Mouse (Mus musculus) liver, embryonic 14.5 days (tissue): ENCODE measurements around the gene 1700006A11Rik. TPM values are rescaled to one million over a fixed set of nuclear protein-coding genes. Genes with fewer than 3 reads are reported as not detected.
"Not testable (repeated sequence)": the region's sequence is repeated elsewhere in the genome, so short reads cannot be mapped to it uniquely, and the experiment has no call there.

ENCODE experiments used
- ATAC-seq: fragments of 200-750 bp; cut with Nextera tagmentation; 2 replicates; pipeline ENCODE4 v1.8.0; 2017; ENCODE audit warnings: moderate number of reproducible peaks, mild to moderate bottlenecking, moderate library complexity; ENCODE audit not compliant: insufficient read depth
- DNase-seq, 3 experiments: peaks; one replicate each; pipeline ENCODE4 v3.0.0-alpha.2; 2012 to 2013; ENCODE audit warnings: low read depth in 3 of 3, low spot score in 3 of 3
- H3K27ac ChIP-seq: fragments of 300-500 bp; sonication (generic); 2 replicates; pipeline ENCODE4 v1.5.1; 2014; ENCODE audit warnings: moderate library complexity, mild to moderate bottlenecking, control low read depth, inconsistent platforms
- H3K27me3 ChIP-seq: fragments of 300-500 bp; sonication (generic); 2 replicates; pipeline ENCODE4 v1.6.1; 2014; ENCODE audit warnings: mild to moderate bottlenecking, low read length, moderate library complexity; ENCODE audit not compliant: control insufficient read depth, insufficient read depth
- H3K36me3 ChIP-seq: fragments of 300-500 bp; sonication (generic); replicated peaks from 2 replicates; pipeline ENCODE4 v1.6.1; 2014; ENCODE audit warnings: low read depth; ENCODE audit not compliant: control insufficient read depth, insufficient read depth
- H3K4me1 ChIP-seq, 2 experiments: fragments of 200-500 bp in 1 of 2; fragments of 300-500 bp in 1 of 2; sonication (generic) in 1 of 2; replicated peaks; 2 replicates each; pipeline ENCODE4 v1.6.1; 2012 to 2014; ENCODE audit warnings: antibody characterized with exemption in 1 of 2, inconsistent platforms in 1 of 2, low read length in 1 of 2; ENCODE audit not compliant: control insufficient read depth in 2 of 2, insufficient read depth in 2 of 2
- H3K4me2 ChIP-seq: fragments of 300-500 bp; sonication (generic); 2 replicates; pipeline ENCODE4 v1.6.1; 2014; ENCODE audit warnings: low read depth, mild to moderate bottlenecking, control low read depth, moderate library complexity
- H3K4me3 ChIP-seq, 2 experiments: fragments of 200-500 bp in 1 of 2; fragments of 300-500 bp in 1 of 2; sonication (generic) in 1 of 2; 2 replicates each; pipeline ENCODE4 v1.5.1; 2012 to 2014; ENCODE audit warnings: low read depth in 2 of 2, low read length in 2 of 2, mild to moderate bottlenecking in 2 of 2, control low read depth in 1 of 2, inconsistent platforms in 1 of 2, moderate library complexity in 1 of 2; ENCODE audit not compliant: insufficient read depth in 1 of 2
- H3K9ac ChIP-seq: fragments of 300-500 bp; sonication (generic); replicated peaks from 2 replicates; pipeline ENCODE4 v1.6.1; 2014; ENCODE audit warnings: mild to moderate bottlenecking, control low read depth, moderate library complexity
- H3K9me3 ChIP-seq: fragments of 300-500 bp; sonication (generic); 2 replicates; pipeline ENCODE4 v1.6.1; 2016; ENCODE audit warnings: low read length, mixed read lengths; ENCODE audit not compliant: control insufficient read depth
- CTCF ChIP-seq: IDR thresholded peaks from 2 replicates; pipeline ENCODE4 v1.5.1; 2016; ENCODE audit warnings: antibody characterized with exemption, low read depth, control low read depth
- EP300 ChIP-seq: IDR thresholded peaks from 2 replicates; pipeline ENCODE4 v1.6.1; 2016; ENCODE audit warnings: antibody characterized with exemption, low read depth
- WGBS: fragments of 180-500 bp; shearing (Covaris S2); extraction: QIAGEN DNeasy Blood & Tissue Kit; methylation state at CpG from one replicate; pipeline ENCODE4 v1.1.7; 2014; ENCODE audit not compliant: insufficient replicate concordance; 5-methylcytosine and 5-hydroxymethylcytosine counted together
- polyA plus RNA-seq, 2 experiments: library from polyadenylated mRNA; depleted of rRNA in 1 of 2; stranded (reverse) in 1 of 2; unstranded in 1 of 2; fragments of >200 nt; fragmentation: Nextera tagmentation in 1 of 2; extraction: Ambion mirVana in 1 of 2; gene quantifications; 2 replicates each; pipeline versions ENCODE4 v1.2.1 to v1.2.3; 2012 to 2014

Gene 1700006A11Rik
- polyA plus RNA-seq (2012; rRNA removed): not detected in 2 replicates
- polyA plus RNA-seq (2014; fragmentation: Nextera tagmentation; extraction: Ambion mirVana): not detected in 2 replicates

GRCm38 (mm10) chr3:124425940-124426339 is at the start of gene 1700006A11Rik:
Gene 1700006A11Rik (minus strand): TSS chr3:124426040.
- Histone ChIP-seq H3K27ac (no peak within 1 kb of the TSS), H3K4me2 (no peak within 1 kb of the TSS), H3K9ac (no peak within 1 kb of the TSS), H3K36me3 (no peaks in the 10 kb centered on the region), H3K4me1 (no peaks in the 10 kb centered on the region), H3K27me3 (no peaks in the 10 kb centered on the region), H3K4me3 (no peak within 1 kb of the TSS), H3K9me3 (no peaks in the 10 kb centered on the region)
- 38% methylated on average over 1 of the region's 1 CpGs for WGBS
- TF ChIP-seq EP300: no peak
- TF ChIP-seq CTCF: no peak
- no peak for ATAC-seq
- DNase-seq: no peak

DNA sequence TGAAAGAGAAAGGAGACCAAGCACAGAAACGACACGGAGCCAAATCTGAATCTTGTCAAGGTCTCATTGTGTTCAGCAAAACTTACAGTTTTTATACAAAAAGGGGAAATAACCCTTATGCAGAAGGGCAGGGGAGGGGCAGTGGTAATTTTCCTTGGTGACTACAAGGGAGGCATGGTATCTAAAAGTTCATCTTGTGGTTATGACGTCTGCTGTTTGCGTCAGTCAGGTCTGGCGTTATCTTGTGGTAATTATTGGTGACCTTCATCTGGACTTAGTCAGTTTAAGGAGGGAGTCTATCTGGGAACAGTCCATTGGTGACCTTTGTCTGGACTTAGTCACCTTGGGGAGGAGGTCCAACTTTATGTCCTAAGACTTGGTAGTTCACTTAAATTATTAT is 48.5 kb upstream of the 1700006A11Rik start:
- not testable (repeated sequence) for DNase-seq, H3K4me2 ChIP-seq, H3K9me3 ChIP-seq, H3K9ac ChIP-seq, H3K4me1 ChIP-seq, ATAC-seq, H3K36me3 ChIP-seq, H3K4me3 ChIP-seq, H3K27me3 ChIP-seq, H3K27ac ChIP-seq
- 38% methylated on average over 5 of the region's 5 CpGs for WGBS

DNA sequence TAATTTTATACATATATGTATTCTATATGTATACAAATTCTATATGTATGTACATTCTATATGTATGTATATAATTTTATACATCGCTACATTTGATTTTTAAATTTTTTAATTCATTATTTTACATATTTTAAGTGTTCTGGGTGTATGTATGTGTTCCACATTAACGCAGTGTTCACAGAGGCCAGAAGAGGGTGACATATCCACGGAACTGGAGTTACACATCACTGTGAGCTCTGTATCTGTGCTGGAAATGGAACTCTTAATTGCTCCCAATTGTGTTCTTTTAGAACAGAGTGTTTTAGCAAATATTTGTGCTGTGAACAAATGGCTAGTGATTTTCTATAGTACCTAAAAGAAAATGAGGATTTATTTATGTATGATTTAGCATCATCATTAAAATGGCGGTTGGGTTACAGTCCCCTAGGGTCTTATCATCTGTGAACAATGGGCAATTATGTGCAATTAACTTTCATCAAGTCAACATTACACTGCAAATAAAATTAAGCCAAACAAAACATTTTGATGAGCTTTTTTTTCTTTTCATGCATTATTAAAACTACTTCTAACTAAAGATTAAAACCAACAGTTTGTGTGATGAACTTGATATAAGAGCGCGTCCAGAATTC is 40.4 kb upstream of the 1700006A11Rik start:
- Histone ChIP-seq H3K4me3 (no peak overlapping the region), H3K4me1 (no peaks in the 10 kb centered on the region), H3K9ac (no peak overlapping the region), H3K9me3 (no peaks in the 10 kb centered on the region), H3K36me3 (no peaks in the 10 kb centered on the region), H3K27me3 (no peaks in the 10 kb centered on the region), H3K4me2 (no peak overlapping the region), H3K27ac (no peak overlapping the region)
- WGBS: 63% methylated on average over 6 of the region's 6 CpGs
- ATAC-seq (no peak), DNase-seq (no peak)
- TF ChIP-seq EP300 (no peak), CTCF (no peak)

GRCm38 (mm10) chr3:124392201-124392600 is 33.6 kb downstream of the 1700006A11Rik start:
- Histone ChIP-seq H3K9me3 (no peaks in the 10 kb centered on the region), H3K4me3 (no peak overlapping the region), H3K27me3 (no peaks in the 10 kb centered on the region), H3K36me3 (no peaks in the 10 kb centered on the region), H3K4me1 (no peaks in the 10 kb centered on the region), H3K9ac (no peak overlapping the region), H3K27ac (no peak overlapping the region), H3K4me2 (no peak overlapping the region)
- ATAC-seq (no peak), DNase-seq (no peak)
- 54% methylated on average over 5 of the region's 5 CpGs for WGBS
- no peak for TF ChIP-seq EP300
- TF ChIP-seq CTCF: no peak

- no peak overlapping the region for H3K4me3 ChIP-seq
- no peak overlapping the region for H3K4me2 ChIP-seq
- ATAC-seq: no peak
- 62% methylated on average over 2 of the region's 2 CpGs for WGBS
- no peak overlapping the region for H3K9ac ChIP-seq
- H3K9me3 ChIP-seq: no peaks in the 10 kb centered on the region
- H3K27ac ChIP-seq: no peak overlapping the region
- H3K4me1 ChIP-seq: no peaks in the 10 kb centered on the region
- no peaks in the 10 kb centered on the region for H3K36me3 ChIP-seq
- no peak for DNase-seq
- no peaks in the 10 kb centered on the region for H3K27me3 ChIP-seq
- TF ChIP-seq EP300 (no peak), CTCF (no peak)
Measured at GRCm38 (mm10) chr3:124390101-124390500, 35.7 kb downstream of the 1700006A11Rik start.
